Mouse (Mus musculus): ENCODE results near the gene Zmym5.
A peak's percentile ranks its signal among the peaks of the same experiment; 100 is the strongest.
"Not testable (repeated sequence)": the region's sequence is repeated elsewhere in the genome, so short reads cannot be mapped to it uniquely, and the experiment has no call there.

Gene Zmym5

DNA sequence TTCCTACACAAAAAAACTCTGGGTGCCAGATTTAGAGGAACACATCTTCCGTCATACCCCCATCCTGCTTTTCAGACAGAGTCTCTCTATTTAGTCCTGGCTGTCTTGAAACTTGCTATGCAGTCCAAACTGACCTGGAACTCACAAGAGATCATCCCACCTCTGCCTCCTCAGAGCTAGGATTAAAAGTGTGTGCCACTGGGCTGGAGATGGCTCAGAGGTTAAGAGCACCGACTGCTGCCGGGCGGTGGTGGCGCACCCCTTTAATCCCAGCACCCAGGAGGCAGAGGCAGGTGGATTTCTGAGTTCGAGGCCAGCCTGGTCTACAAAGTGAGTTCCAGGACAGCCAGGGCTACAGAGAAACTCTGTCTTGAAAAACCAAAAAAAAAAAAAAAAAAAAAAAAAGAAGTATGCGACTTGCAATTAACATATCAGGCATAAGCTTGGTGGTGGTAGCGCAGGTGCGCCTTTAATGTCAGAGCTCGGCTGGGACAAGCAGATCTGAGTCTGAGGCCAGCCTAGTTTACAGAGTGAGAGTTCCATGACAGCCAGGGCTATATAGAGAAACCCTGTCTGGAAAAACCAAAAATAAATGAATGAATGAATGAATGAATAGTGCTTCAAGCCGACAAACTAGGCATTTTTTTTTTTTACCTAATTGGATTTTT lies 34.8 kb downstream of the Zmym5 start:
- peak; percentile 39 for DNase-seq (ENCODE audit: low spot score)

DNA sequence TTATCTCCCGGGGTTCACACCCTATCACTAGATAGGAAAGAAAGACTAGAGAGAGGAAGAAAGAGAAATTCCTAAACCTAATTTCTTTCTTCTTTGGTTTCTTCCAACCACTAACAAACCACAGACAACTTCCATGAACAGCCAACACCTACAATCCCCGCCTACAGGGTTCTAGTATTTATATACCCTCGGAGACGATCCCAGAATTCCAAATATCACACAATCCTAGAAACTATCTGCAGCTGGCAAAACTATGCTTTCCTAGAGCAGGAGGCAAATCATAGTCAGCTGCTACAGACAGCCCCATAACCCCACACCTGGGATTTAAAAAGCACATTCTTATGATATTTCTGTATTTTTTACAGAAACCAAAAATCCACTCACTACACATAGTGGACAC lies 36.1 kb downstream of the Zmym5 start:
- DNase-seq (ENCODE audit: low spot score), result no peak

DNA sequence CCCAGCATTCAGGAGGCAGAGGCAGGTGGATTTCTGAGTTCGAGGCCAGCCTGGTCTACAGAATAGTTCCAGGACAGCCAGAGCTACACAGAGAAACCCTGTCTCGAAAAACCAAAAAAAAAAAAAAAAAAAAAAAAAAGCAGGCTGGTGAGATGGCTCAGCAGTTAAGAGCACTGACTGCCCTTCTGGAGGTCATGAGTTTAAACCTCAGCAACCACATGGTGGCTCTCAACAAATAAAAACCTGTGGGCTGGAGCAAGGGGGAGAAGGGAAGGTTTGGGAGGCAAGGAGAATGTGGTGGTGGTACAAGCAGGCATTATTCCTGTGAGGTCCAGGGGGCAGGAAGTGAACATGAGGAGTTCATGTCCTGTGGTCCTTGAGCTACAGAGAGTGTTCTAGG lies 45.1 kb downstream of the Zmym5 start:
- not testable (repeated sequence) for DNase-seq (ENCODE audit: low spot score)

DNA sequence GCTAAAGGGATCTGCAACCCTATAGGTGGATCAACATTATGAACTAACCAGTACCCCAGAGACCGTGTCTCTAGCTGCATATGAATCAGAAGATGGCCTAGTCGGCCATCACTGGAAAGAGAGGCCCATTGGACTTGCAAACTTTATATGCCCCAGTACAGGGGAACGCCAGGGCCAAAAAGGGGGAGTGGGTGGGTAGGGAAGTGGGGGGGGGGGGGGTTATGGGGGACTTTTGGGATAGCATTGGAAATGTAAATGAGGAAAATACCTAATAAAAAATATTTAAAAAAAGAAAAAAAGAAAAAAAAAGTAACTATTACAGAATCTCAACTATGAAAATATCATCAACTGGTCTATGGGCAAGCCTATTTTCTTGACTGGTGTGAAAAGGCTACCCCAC lies 46.4 kb downstream of the Zmym5 start:
- DNase-seq (ENCODE audit: low spot score), result not testable (repeated sequence)

DNA sequence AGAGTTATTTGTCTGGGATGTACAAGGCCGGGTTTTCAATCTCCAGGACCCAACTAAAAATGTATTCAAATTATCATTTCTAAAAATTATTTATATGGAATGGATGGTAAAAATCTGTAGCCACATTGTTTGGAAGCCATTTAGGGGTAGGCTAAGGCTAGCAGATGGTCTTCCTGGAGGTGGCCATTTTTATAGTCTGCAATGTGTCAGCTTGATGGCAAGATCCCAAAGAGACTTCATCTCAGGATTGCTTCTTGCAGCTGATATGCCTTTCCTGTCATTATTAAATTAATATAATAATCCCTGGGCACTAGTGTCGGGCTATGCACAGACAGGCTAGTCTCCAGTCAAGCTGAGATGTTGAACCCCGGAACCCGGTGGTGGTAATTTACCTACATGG lies 60.2 kb downstream of the Zmym5 start:
- DNase-seq (ENCODE audit: low spot score), result no peak

Data from T-cell, adult 2 months (primary cell).